Mouse (Mus musculus) ES-Bruce4 (cell line): ENCODE results near the gene Sod1.

Experiments used
- CTCF ChIP-seq: IDR thresholded peaks from one replicate; pipeline ENCODE4 v1.8.1; 2011; ENCODE audit warnings: low read depth, low read length
- EP300 ChIP-seq: IDR thresholded peaks from 2 replicates; pipeline ENCODE4 v1.6.1; 2011; ENCODE audit warnings: low read depth, low read length; ENCODE audit not compliant: insufficient read depth
- POLR2A ChIP-seq: IDR thresholded peaks from one replicate; pipeline ENCODE4 v1.8.1; 2011; ENCODE audit warnings: low read length; ENCODE audit not compliant: insufficient read depth

- no peak for TF ChIP-seq CTCF
- TF ChIP-seq POLR2A: no peak
- no peak for TF ChIP-seq EP300
Measured at GRCm38 (mm10) chr16:90261791-90262190, 41.2 kb downstream of the Sod1 start.
